Mouse (Mus musculus) heart, embryonic 10.5 days (tissue): ENCODE results near the gene Ift22. TPM values are rescaled to one million over a fixed set of nuclear protein-coding genes. Genes with fewer than 3 reads are reported as not detected.

Experiments
- DNase-seq: peaks from one replicate; pipeline ENCODE4 v3.0.0-alpha.2; 2017; ENCODE audit warnings: low spot score
- H3K27ac ChIP-seq: fragments of 300-500 bp; sonication (generic); 2 replicates; pipeline ENCODE4 v1.5.1; 2016; ENCODE audit warnings: mild to moderate bottlenecking
- H3K27me3 ChIP-seq: fragments of 300-500 bp; sonication (generic); 2 replicates; pipeline ENCODE4 v1.6.1; 2016; ENCODE audit warnings: mild to moderate bottlenecking; ENCODE audit not compliant: poor library complexity, insufficient read depth, severe bottlenecking
- H3K36me3 ChIP-seq: fragments of 300-500 bp; sonication (generic); 2 replicates; pipeline ENCODE4 v1.6.1; 2016; ENCODE audit warnings: mild to moderate bottlenecking, moderate library complexity
- H3K4me1 ChIP-seq: fragments of 300-500 bp; sonication (generic); 2 replicates; pipeline ENCODE4 v1.6.1; 2016; ENCODE audit warnings: mild to moderate bottlenecking
- H3K4me3 ChIP-seq: fragments of 300-500 bp; sonication (generic); 2 replicates; pipeline ENCODE4 v1.5.1; 2016; ENCODE audit warnings: mild to moderate bottlenecking, moderate library complexity
- H3K9me3 ChIP-seq: fragments of 300-500 bp; sonication (generic); 2 replicates; pipeline ENCODE4 v1.6.1; 2016; ENCODE audit warnings: mild to moderate bottlenecking, moderate library complexity
- WGBS: fragments of 180-500 bp; shearing (Covaris S2); methylation state at CpG from one replicate; pipeline ENCODE4 v1.1.7; 2016; 5-methylcytosine and 5-hydroxymethylcytosine counted together
- polyA plus RNA-seq: library from polyadenylated mRNA; unstranded; fragments of >200 nt; fragmentation: Nextera tagmentation; extraction: Ambion mirVana; gene quantifications from 2 replicates; pipeline ENCODE4 v1.2.1, GENCODE M21; 2016

The Ift22 gene
- polyA plus RNA-seq, 1 experiment from 2014 or later: 54.5 TPM

DNA sequence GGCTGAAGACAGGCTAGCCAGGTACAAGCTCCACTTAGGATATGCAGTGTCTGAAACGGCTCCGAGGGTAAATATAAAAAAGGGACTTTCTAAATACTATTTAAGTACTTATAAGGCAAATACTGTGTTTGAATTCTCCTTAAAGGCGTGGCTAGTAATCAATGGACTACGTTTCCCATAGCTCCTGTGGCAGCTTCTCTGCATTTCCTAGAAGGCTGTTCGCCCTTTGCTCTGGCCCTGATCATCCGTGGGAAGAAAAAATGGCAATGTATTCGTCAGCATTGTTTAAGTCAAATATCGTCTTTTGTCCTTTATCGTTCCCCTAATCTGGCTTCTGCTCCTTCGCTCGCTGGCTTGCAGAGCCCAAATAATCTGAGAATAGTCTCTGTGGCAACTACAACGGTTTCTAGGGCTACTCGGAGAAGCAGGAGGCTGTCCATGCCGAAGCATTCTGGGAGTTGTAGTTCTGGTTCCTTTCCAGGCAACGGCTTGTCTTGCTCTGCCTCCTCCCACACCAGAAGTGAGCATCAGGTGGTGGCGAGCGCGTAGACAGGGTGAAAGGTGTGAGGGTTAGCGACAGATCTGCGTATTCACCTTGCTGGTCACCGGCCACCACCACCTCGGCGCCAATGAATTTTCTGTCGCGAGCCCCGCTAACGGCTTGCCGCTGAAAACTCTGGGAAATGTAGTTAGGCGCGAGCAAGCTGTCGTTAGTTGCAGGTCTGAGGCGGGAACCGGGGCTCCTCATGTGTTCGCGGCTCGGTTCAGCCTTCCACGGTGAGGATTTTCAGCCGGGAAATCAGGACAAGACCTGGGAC, 10.9 kb downstream of the Ift22 start:
- no peaks in the 10 kb centered on the region for H3K9me3 ChIP-seq
- no peaks in the 10 kb centered on the region for H3K27me3 ChIP-seq
- H3K36me3 ChIP-seq: peaks cover under 1% of the 10 kb centered on the region; the same call in 1 of the 2 replicates
- 4% methylated on average over 38 of the region's 38 CpGs for WGBS
- H3K27ac ChIP-seq: peak overlapping the region; percentile 86
- H3K4me1 ChIP-seq: peaks cover 9% of the 10 kb centered on the region
- DNase-seq: peak; percentile 94
- H3K4me3 ChIP-seq: peak overlapping the region; percentile 69

DNA sequence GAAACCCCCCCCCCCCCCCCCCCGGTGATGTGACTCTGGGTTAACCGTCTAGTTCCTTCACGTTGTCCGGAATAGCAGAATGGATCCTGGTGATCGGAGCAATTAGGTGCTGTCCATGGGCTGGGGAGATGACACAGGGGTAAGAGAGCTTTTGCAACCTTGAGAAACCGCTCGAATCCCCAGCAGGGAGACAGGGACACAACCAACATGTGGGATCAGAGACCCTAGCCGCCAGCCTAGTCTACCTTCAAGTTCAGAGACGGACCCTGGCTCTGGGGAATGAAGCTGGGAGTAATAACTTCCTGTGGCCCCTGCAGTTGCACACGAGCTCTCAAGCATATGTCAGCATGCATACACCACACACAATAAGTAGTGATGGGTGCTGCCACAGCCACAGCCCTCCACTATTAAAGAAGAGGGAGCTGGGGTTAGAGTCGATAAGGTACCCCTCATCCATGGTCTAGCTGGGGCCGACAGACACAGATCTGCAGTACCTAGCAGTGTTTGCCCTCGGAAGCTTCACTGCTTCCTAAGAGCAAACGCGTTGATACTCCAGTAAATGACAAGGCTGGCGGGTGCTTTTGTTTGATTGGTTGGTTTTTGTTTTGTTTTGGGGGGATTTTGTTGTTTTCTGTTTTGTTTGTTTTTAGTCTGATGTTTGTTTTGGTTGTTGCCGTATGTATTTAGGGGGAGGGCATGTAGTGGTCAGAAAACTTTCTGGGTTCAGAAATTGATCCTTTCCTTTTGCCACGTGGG, 11.8 kb downstream of the Ift22 start:
- no peaks in the 10 kb centered on the region for H3K27me3 ChIP-seq
- peak overlapping the region; percentile 86 for H3K27ac ChIP-seq
- DNase-seq: no peak
- 0 out of 2 replicates have a peak, but pooled peaks cover 1% of the 10 kb centered on the region for H3K36me3 ChIP-seq
- peaks cover 10% of the 10 kb centered on the region for H3K4me1 ChIP-seq
- H3K4me3 ChIP-seq: peak overlapping the region; percentile 69
- 19% methylated on average over 18 of the region's 18 CpGs for WGBS
- no peaks in the 10 kb centered on the region for H3K9me3 ChIP-seq

DNA sequence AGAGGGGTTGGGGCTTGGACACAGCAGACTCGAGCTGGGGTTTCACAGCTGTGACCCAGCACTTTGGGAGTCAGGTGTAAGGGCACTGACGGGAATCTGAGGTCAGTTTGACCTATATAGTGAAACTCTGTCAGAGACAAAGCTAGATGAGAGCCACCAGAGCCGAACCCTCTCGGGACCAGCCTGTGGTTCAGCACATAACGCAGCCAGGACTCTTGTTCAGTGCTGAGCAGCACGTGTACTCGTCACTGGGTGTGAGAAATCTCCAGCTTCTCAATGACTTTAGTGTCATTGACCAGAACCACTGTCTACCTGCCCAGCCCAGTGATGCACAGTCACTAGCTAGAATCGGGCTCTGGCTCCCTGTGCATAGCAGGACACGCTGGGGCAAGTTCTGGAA, 14.9 kb downstream of the Ift22 start:
- Histone ChIP-seq H3K4me3 (no peak overlapping the region), H3K27me3 (no peaks in the 10 kb centered on the region), H3K27ac (no peak overlapping the region), H3K9me3 (no peaks in the 10 kb centered on the region), H3K36me3 (0 out of 2 replicates have a peak, but pooled peaks cover 5% of the 10 kb centered on the region), H3K4me1 (peaks cover 10% of the 10 kb centered on the region)
- DNase-seq: no peak
- 85% methylated on average over 9 of the region's 9 CpGs for WGBS

GRCm38 (mm10) chr5:136923751-136924478, 16.0 kb downstream of the Ift22 start:
- no peak for DNase-seq
- WGBS: 50% methylated on average over 7 of the region's 7 CpGs
- H3K4me3 ChIP-seq: no peak overlapping the region
- H3K36me3 ChIP-seq: 0 out of 2 replicates have a peak, but pooled peaks cover 5% of the 10 kb centered on the region
- no peaks in the 10 kb centered on the region for H3K9me3 ChIP-seq
- H3K27me3 ChIP-seq: no peaks in the 10 kb centered on the region
- H3K27ac ChIP-seq: 0 out of 2 replicates have a peak overlapping the region, but pooled peaks have one; percentile 23
- peaks cover 10% of the 10 kb centered on the region for H3K4me1 ChIP-seq

DNA sequence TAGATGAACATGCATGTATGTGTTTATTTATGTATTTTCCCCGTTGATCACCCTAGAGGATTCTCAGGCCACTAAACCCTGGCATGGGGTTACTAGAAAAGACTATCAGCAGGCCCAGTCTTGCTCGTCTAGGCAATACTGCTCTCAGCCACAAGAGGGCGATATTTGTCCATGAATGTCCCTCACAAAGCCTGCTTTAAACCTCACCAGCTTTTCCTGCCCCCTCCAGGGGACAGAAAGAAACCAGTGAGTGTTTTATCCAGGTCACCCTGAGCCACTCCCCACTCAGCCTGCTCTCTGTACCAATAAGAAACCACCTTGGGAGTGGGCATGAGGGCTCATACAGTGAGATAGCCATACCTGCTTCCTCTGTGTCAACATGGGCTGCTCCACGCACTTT, 21.1 kb downstream of the Ift22 start:
- Histone ChIP-seq H3K4me3 (no peak overlapping the region), H3K27me3 (no peaks in the 10 kb centered on the region), H3K4me1 (peaks cover 4% of the 10 kb centered on the region; the same call in 1 of the 2 replicates), H3K27ac (peak overlapping the region; percentile 62), H3K9me3 (no peaks in the 10 kb centered on the region), H3K36me3 (0 out of 2 replicates have a peak, but pooled peaks cover 5% of the 10 kb centered on the region)
- DNase-seq: peak; percentile 91
- WGBS: 20% methylated on average over 4 of the region's 4 CpGs

DNA sequence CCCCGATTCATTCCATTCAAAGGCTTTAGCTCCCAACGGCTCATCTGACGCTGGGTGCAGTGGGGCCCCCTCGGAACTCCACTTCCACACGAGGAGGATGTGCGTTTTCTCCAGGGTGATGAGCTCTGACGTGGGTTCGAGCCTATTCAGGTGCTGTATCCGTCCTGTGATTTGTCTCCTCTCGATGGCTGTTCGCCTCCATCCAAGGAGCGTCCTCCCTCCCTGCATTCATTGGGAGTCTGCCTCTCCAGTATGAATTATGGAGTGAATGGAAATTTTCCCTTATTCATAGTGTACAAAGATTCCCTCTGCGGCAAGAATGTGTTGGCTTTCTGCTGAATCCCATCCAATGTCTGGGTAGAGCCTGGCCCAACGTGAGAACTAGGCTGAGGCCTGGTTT, 23.9 kb downstream of the Ift22 start:
- Histone ChIP-seq H3K4me3 (no peak overlapping the region), H3K27me3 (no peaks in the 10 kb centered on the region), H3K4me1 (peaks cover 4% of the 10 kb centered on the region; the same call in 1 of the 2 replicates), H3K27ac (no peak overlapping the region), H3K36me3 (no peaks in the 10 kb centered on the region), H3K9me3 (no peaks in the 10 kb centered on the region)
- no peak for DNase-seq
- WGBS: 84% methylated on average over 14 of the region's 14 CpGs

GRCm38 (mm10) chr5:136932956-136933355, 25.0 kb downstream of the Ift22 start:
- Histone ChIP-seq H3K27ac (no peak overlapping the region), H3K4me3 (no peak overlapping the region), H3K36me3 (no peaks in the 10 kb centered on the region), H3K9me3 (no peaks in the 10 kb centered on the region), H3K4me1 (peaks cover 4% of the 10 kb centered on the region; the same call in 1 of the 2 replicates), H3K27me3 (no peaks in the 10 kb centered on the region)
- DNase-seq: no peak
- 81% methylated on average over 5 of the region's 5 CpGs for WGBS

- DNase-seq: no peak
- WGBS: 83% methylated on average over 6 of the region's 6 CpGs
- Histone ChIP-seq H3K4me3 (no peak overlapping the region), H3K27ac (no peak overlapping the region), H3K36me3 (no peaks in the 10 kb centered on the region), H3K9me3 (no peaks in the 10 kb centered on the region), H3K27me3 (no peaks in the 10 kb centered on the region), H3K4me1 (peaks cover 4% of the 10 kb centered on the region; the same call in 1 of the 2 replicates)
Measured at GRCm38 (mm10) chr5:136933930-136934329, 26.0 kb downstream of the Ift22 start.

- 0 out of 2 replicates have a peak, but pooled peaks cover 2% of the 10 kb centered on the region for H3K9me3 ChIP-seq
- WGBS: 56% methylated on average over 7 of the region's 7 CpGs
- H3K27me3 ChIP-seq: no peaks in the 10 kb centered on the region
- no peak overlapping the region for H3K4me3 ChIP-seq
- no peaks in the 10 kb centered on the region for H3K36me3 ChIP-seq
- H3K4me1 ChIP-seq: no peaks in the 10 kb centered on the region
- H3K27ac ChIP-seq: no peak overlapping the region
- DNase-seq: no peak
Measured at GRCm38 (mm10) chr5:136935905-136936695, 28.1 kb downstream of the Ift22 start.

DNA sequence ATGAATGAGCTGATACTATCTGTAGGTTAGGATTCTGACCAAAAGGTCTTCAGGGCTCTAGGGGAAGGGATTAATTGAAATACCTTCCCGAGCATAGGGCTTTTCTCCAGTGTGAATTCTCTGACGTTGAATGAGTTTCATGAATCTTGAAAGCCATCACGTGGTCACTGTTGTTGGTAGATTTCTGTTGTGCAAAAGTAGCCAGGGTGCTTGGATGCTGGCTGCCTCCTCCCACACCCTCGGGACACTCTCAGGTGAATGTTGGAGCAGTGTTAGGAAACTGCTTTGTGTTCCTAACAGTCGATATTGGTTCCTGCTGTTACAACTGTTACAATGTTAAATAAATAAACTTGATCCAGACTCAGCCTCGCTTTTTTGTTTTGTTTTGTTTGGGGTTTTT, 28.8 kb downstream of the Ift22 start:
- H3K9me3 ChIP-seq: 0 out of 2 replicates have a peak, but pooled peaks cover 2% of the 10 kb centered on the region
- 80% methylated on average over 6 of the region's 6 CpGs for WGBS
- no peaks in the 10 kb centered on the region for H3K4me1 ChIP-seq
- no peak for DNase-seq
- H3K4me3 ChIP-seq: no peak overlapping the region
- no peaks in the 10 kb centered on the region for H3K27me3 ChIP-seq
- H3K36me3 ChIP-seq: no peaks in the 10 kb centered on the region
- H3K27ac ChIP-seq: no peak overlapping the region

- 82% methylated on average over 5 of the region's 5 CpGs for WGBS
- Histone ChIP-seq H3K9me3 (0 out of 2 replicates have a peak, but pooled peaks cover 2% of the 10 kb centered on the region), H3K27me3 (no peaks in the 10 kb centered on the region), H3K36me3 (no peaks in the 10 kb centered on the region), H3K27ac (no peak overlapping the region), H3K4me1 (peaks cover 2% of the 10 kb centered on the region; the same call in 1 of the 2 replicates), H3K4me3 (no peak overlapping the region)
- no peak for DNase-seq
Measured at GRCm38 (mm10) chr5:136937621-136938020, 29.7 kb downstream of the Ift22 start.

DNA sequence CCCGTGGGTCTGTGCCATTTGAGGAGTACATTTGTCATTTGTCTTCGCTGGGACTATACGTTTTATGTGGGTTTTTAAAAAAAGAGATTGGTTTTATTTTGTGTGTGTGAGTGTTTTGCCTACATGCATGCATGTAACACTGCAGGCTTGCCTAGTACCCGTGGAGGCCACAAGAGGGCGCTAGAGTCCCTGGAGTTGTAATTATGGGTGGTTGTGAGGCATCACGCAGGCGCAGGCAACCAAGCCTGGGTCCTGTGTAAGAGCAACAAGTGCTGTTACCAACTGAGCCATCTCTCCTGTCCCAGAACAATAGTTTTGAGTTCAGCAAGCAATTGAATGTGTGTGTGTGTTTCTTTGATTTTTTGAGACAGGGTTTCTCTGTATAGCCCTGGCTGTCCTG, 31.3 kb downstream of the Ift22 start:
- 59% methylated on average over 7 of the region's 7 CpGs for WGBS
- DNase-seq: no peak
- Histone ChIP-seq H3K27me3 (no peaks in the 10 kb centered on the region), H3K9me3 (0 out of 2 replicates have a peak, but pooled peaks cover 2% of the 10 kb centered on the region), H3K27ac (no peak overlapping the region), H3K4me3 (no peak overlapping the region), H3K4me1 (peaks cover 4% of the 10 kb centered on the region; the same call in 1 of the 2 replicates), H3K36me3 (no peaks in the 10 kb centered on the region)
